ENCODE assay signal across 27 mouse cellular contexts in genomic region chr10:21855338-21855737, GRCm38 (mm10).
"Had no signal": no experiment of that assay in that cellular context is flagged by ENCODE, and none has a peak within 500 bp of the region (broad histone marks: within the 10 kb centered on the region; RNA-seq: fewer than 3 reads in every experiment).

No protein-coding gene starts in this region.

- H3K9me3 ChIP-seq: heart, embryonic 13.5 days; heart, embryonic 15.5 days; hindbrain, embryonic 10.5 days; hindbrain, embryonic 12.5 days; intestine, embryonic 15.5 days; kidney, embryonic 15.5 days; limb, embryonic 10.5 days; limb, embryonic 12.5 days had no signal

- DNase-seq: gastrocnemius, postnatal 14 days; gastrocnemius, postnatal 36 days; heart, adult 11 months; heart, adult 2 months; heart, postnatal 14 days; heart, postnatal 36 days; kidney, adult 18-20 months; kidney, adult 9 months; kidney, postnatal 25 days; kidney, postnatal 4 days; liver had no signal

- H3K9ac ChIP-seq: heart, embryonic 13.5 days; heart, embryonic 15.5 days; hindbrain, embryonic 12.5 days; hindbrain, embryonic 14.5 days; intestine, embryonic 15.5 days; kidney, embryonic 15.5 days; limb, embryonic 12.5 days had no signal

- H3K27me3 ChIP-seq: heart, embryonic 13.5 days; heart, embryonic 15.5 days; hindbrain, embryonic 12.5 days; intestine, embryonic 15.5 days; kidney, embryonic 15.5 days; limb, embryonic 12.5 days had no signal

- H3K4me3 ChIP-seq: heart, adult 2 months; heart, embryonic 13.5 days; heart, embryonic 15.5 days; hindbrain, embryonic 10.5 days; hindbrain, embryonic 12.5 days; intestine, embryonic 15.5 days; kidney, embryonic 15.5 days; layer of hippocampus, adult 2 months; left cerebral cortex, adult 2 months; limb, embryonic 10.5 days; limb, embryonic 12.5 days had no signal

- H3K4me1 ChIP-seq: kidney, embryonic 15.5 days had no signal

- ATAC-seq: hindbrain, embryonic 16.5 days; inflammation-experienced regulatory T-cells, adult 6 months; intestine, embryonic 15.5 days had no signal

- H3K36me3 ChIP-seq: heart, embryonic 13.5 days; heart, embryonic 15.5 days; hindbrain, embryonic 10.5 days; hindbrain, embryonic 12.5 days; intestine, embryonic 15.5 days; kidney, embryonic 15.5 days; limb, embryonic 10.5 days; limb, embryonic 12.5 days had no signal

- H3K4me2 ChIP-seq: heart, embryonic 11.5 days; heart, embryonic 13.5 days; heart, embryonic 15.5 days; hindbrain, embryonic 12.5 days; hindbrain, embryonic 14.5 days; intestine, embryonic 15.5 days; kidney, embryonic 15.5 days; limb, embryonic 12.5 days; liver, embryonic 11.5 days had no signal

- H3K27ac ChIP-seq: heart, adult 2 months; heart, embryonic 13.5 days; heart, embryonic 15.5 days; hindbrain, embryonic 10.5 days; hindbrain, embryonic 12.5 days; hindbrain, embryonic 14.5 days; intestine, embryonic 15.5 days; kidney, embryonic 15.5 days; kidney, postnatal 0 days; layer of hippocampus, adult 2 months; left cerebral cortex, adult 2 months; limb, embryonic 10.5 days; limb, embryonic 12.5 days had no signal
